Mouse (Mus musculus) spleen, postnatal 10 days (tissue): ENCODE results near the gene Tctex1d4.

Source experiments
- DNase-seq, 2 experiments: peaks; one replicate each; pipeline ENCODE4 v3.0.0; 2021 to 2022; ENCODE audit warnings: low spot score in 2 of 2

Tctex1d4 gene

GRCm38 (mm10) chr4:117120052-117120444, 6.5 kb upstream of the Tctex1d4 start:
- no peak for DNase-seq

- peak; percentile 84 to 92 for DNase-seq
Measured at GRCm38 (mm10) chr4:117120445-117121414, 5.9 kb upstream of the Tctex1d4 start.

- DNase-seq: no peak
Measured at GRCm38 (mm10) chr4:117122209-117122608, 4.4 kb upstream of the Tctex1d4 start.

- no peak for DNase-seq
Measured at GRCm38 (mm10) chr4:117123546-117124217, 2.9 kb upstream of the Tctex1d4 start.

- DNase-seq: no peak
Measured at GRCm38 (mm10) chr4:117124218-117124517, 2.4 kb upstream of the Tctex1d4 start.

GRCm38 (mm10) chr4:117124518-117125347, 1.9 kb upstream of the Tctex1d4 start:
- DNase-seq: peak; percentile 54 to 61

- no peak for DNase-seq
Measured at GRCm38 (mm10) chr4:117125348-117125909, 1.2 kb upstream of the Tctex1d4 start, which contains the start of gene Btbd19. Gene Btbd19, minus strand, starts transcription at chr4:117125725.

GRCm38 (mm10) chr4:117125910-117126674, 502 bp upstream of the Tctex1d4 start:
- peak; percentile 45 to 61 for DNase-seq

GRCm38 (mm10) chr4:117127991-117128686, 1.5 kb downstream of the Tctex1d4 start:
- no peak for DNase-seq

- DNase-seq: no peak
Measured at GRCm38 (mm10) chr4:117130790-117131189, 4.2 kb downstream of the Tctex1d4 start.

GRCm38 (mm10) chr4:117131198-117131597, 4.6 kb downstream of the Tctex1d4 start:
- DNase-seq: no peak

- no peak for DNase-seq
Measured at GRCm38 (mm10) chr4:117131890-117132793, 5.5 kb downstream of the Tctex1d4 start.

- no peak for DNase-seq
Measured at GRCm38 (mm10) chr4:117132794-117133143, 6.2 kb downstream of the Tctex1d4 start.

GRCm38 (mm10) chr4:117133366-117133796, 6.8 kb downstream of the Tctex1d4 start:
- DNase-seq: peak in 1 of 2 experiments; percentile 34

GRCm38 (mm10) chr4:117133817-117134600, 7.4 kb downstream of the Tctex1d4 start, which contains the start of gene Plk3:
Gene Plk3, minus strand, starts transcription at chr4:117133963.
- DNase-seq: peak; percentile 95 to 97

- DNase-seq: no peak
Measured at GRCm38 (mm10) chr4:117134601-117134995, 8.0 kb downstream of the Tctex1d4 start.

- no peak for DNase-seq
Measured at GRCm38 (mm10) chr4:117136034-117136433, 9.4 kb downstream of the Tctex1d4 start.
